Mouse (Mus musculus) bone marrow, adult 2 months (tissue): Measurements from ENCODE around the gene Ispd.

Experiments used
- CTCF ChIP-seq: fragments of 200-500 bp; IDR thresholded peaks from 2 replicates; pipeline ENCODE4 v1.5.1; 2011; ENCODE audit warnings: low read length, control low read depth; ENCODE audit not compliant: control insufficient read depth, insufficient read depth
- POLR2A ChIP-seq: fragments of 200-500 bp; IDR thresholded peaks from 2 replicates; pipeline ENCODE4 v1.6.1; 2011; ENCODE audit warnings: low read depth, mild to moderate bottlenecking, control low read depth, low read length, borderline replicate concordance; ENCODE audit not compliant: control insufficient read depth

- no peak for TF ChIP-seq POLR2A
- no peak for TF ChIP-seq CTCF
Observed at GRCm38 (mm10) chr12:36476476-36476875, 95.2 kb downstream of the Ispd start.
